ENCODE assay signal across 14 mouse cellular contexts in genomic region chr2:103466984-103467588, GRCm38 (mm10). TPM values are rescaled to one million over a fixed set of nuclear protein-coding genes. Genes with fewer than 3 reads are reported as not detected.
DNase-seq lines count a peak whose midpoint lies in the region; ATAC-seq lines count a peak whose summit lies in the region.
"Had no signal": no experiment of that assay in that cellular context is flagged by ENCODE, and none has a peak within 500 bp of the region (broad histone marks: within the 10 kb centered on the region; RNA-seq: fewer than 3 reads in every experiment).

No protein-coding gene starts in this region.

- 80% methylated on average over 10 of the region's 10 CpGs for WGBS in kidney, embryonic 15.5 days
- 90% methylated on average over 10 of the region's 10 CpGs for WGBS in forebrain, embryonic 12.5 days
- 93% methylated on average over 10 of the region's 10 CpGs for WGBS in midbrain, embryonic 13.5 days

- no peak overlapping the region for H3K4me3 ChIP-seq in kidney, embryonic 15.5 days (replicated peaks)
- no peak overlapping the region for H3K4me3 ChIP-seq in forebrain, embryonic 12.5 days (replicated peaks)
- no peak overlapping the region for H3K4me3 ChIP-seq in midbrain, embryonic 13.5 days (replicated peaks)
- H3K4me3 ChIP-seq: midbrain, embryonic 12.5 days; neural tube, embryonic 13.5 days had no signal

- ATAC-seq in kidney, embryonic 15.5 days (replicated peaks; ENCODE audit: low FRiP score), result no peak
- ATAC-seq in forebrain, embryonic 12.5 days (ENCODE audit: low FRiP score), result no peak
- no peak for ATAC-seq in midbrain, embryonic 13.5 days

- 0 out of 2 replicates have a peak, but pooled peaks cover 1% of the 10 kb centered on the region for H3K4me1 ChIP-seq in kidney, embryonic 15.5 days
- H3K4me1 ChIP-seq in forebrain, embryonic 12.5 days, result no peaks in the 10 kb centered on the region
- H3K4me1 ChIP-seq in midbrain, embryonic 13.5 days (replicated peaks), result no peaks in the 10 kb centered on the region
- H3K4me1 ChIP-seq: midbrain, embryonic 12.5 days had no signal

- no peak overlapping the region for H3K9ac ChIP-seq in kidney, embryonic 15.5 days
- H3K9ac ChIP-seq in forebrain, embryonic 12.5 days, result no peak overlapping the region
- no peak overlapping the region for H3K9ac ChIP-seq in midbrain, embryonic 13.5 days (replicated peaks)
- H3K9ac ChIP-seq: midbrain, embryonic 12.5 days; neural tube, embryonic 13.5 days had no signal

- peak; percentile 69 for DNase-seq in kidney, adult 11 months
- peak; percentile 66 to 74 for DNase-seq in cerebellum, adult 18-20 months
- peak; percentile 69 for DNase-seq in kidney, postnatal 10 days
- DNase-seq in lung, postnatal 25 days (ENCODE audit: low spot score), result peak; percentile 73
- no peak for DNase-seq in adrenal gland, postnatal 10 days
- DNase-seq: adrenal gland, adult 8-10 months; heart, postnatal 10 days; right cerebral cortex, postnatal 25 days had no signal

- peaks cover 89% of the 10 kb centered on the region for H3K36me3 ChIP-seq in kidney, embryonic 15.5 days
- peaks cover 67% of the 10 kb centered on the region for H3K36me3 ChIP-seq in forebrain, embryonic 12.5 days (replicated peaks)
- peaks cover 72% of the 10 kb centered on the region for H3K36me3 ChIP-seq in midbrain, embryonic 13.5 days

- no peaks in the 10 kb centered on the region for H3K9me3 ChIP-seq in kidney, embryonic 15.5 days (replicated peaks)
- no peaks in the 10 kb centered on the region for H3K9me3 ChIP-seq in forebrain, embryonic 12.5 days
- no peaks in the 10 kb centered on the region for H3K9me3 ChIP-seq in midbrain, embryonic 13.5 days
- H3K9me3 ChIP-seq: midbrain, embryonic 12.5 days; neural tube, embryonic 13.5 days had no signal

- no peaks in the 10 kb centered on the region for H3K27me3 ChIP-seq in kidney, embryonic 15.5 days
- no peaks in the 10 kb centered on the region for H3K27me3 ChIP-seq in forebrain, embryonic 12.5 days
- no peaks in the 10 kb centered on the region for H3K27me3 ChIP-seq in midbrain, embryonic 13.5 days
- H3K27me3 ChIP-seq: midbrain, embryonic 12.5 days; neural tube, embryonic 13.5 days had no signal

- H3K4me2 ChIP-seq in kidney, embryonic 15.5 days, result no peak overlapping the region
- no peak overlapping the region for H3K4me2 ChIP-seq in forebrain, embryonic 12.5 days
- H3K4me2 ChIP-seq in midbrain, embryonic 13.5 days (replicated peaks), result no peak overlapping the region
- H3K4me2 ChIP-seq: midbrain, embryonic 12.5 days; neural tube, embryonic 13.5 days had no signal

- H3K27ac ChIP-seq in kidney, embryonic 15.5 days, result no peak overlapping the region
- no peak overlapping the region for H3K27ac ChIP-seq in forebrain, embryonic 12.5 days
- no peak overlapping the region for H3K27ac ChIP-seq in midbrain, embryonic 13.5 days
- H3K27ac ChIP-seq: midbrain, embryonic 12.5 days; neural tube, embryonic 13.5 days had no signal

RNA-seq across cellular contexts. Expression of gene Cat, which starts 17.9 kb away (rescaled TPM):
- 89.3 and 99.4 TPM in 2 replicates for polyA plus RNA-seq in kidney, embryonic 15.5 days (2015; fragmentation: Nextera tagmentation; extraction: Ambion mirVana)
- 93.8 and 103 TPM in 2 replicates for polyA plus RNA-seq in forebrain, embryonic 12.5 days (2016; fragmentation: Nextera tagmentation; extraction: Ambion mirVana)
- total RNA-seq in adrenal gland, postnatal 10 days (2021), result 100 to 1,000 TPM; 371 to 498 TPM
- 80.8 and 81.4 TPM in 2 replicates for polyA plus RNA-seq in midbrain, embryonic 13.5 days (2015; fragmentation: Nextera tagmentation; extraction: Ambion mirVana)

RNA-seq across cellular contexts. Expression of gene Elf5, which starts 55.6 kb away (rescaled TPM):
- 1.5 and 2.8 TPM in 2 replicates for polyA plus RNA-seq in kidney, embryonic 15.5 days (2015; fragmentation: Nextera tagmentation; extraction: Ambion mirVana)
- 0.60 TPM in 2 replicates for polyA plus RNA-seq in forebrain, embryonic 12.5 days (2016; fragmentation: Nextera tagmentation; extraction: Ambion mirVana)
- not detected for total RNA-seq in adrenal gland, postnatal 10 days (2021)
- polyA plus RNA-seq in midbrain, embryonic 13.5 days (2015; fragmentation: Nextera tagmentation; extraction: Ambion mirVana), result not detected in 2 replicates
- total RNA-seq: adrenal gland, adult 8-10 months; gastrocnemius, postnatal 4 days; heart, postnatal 10 days had no signal
- polyA plus RNA-seq: neural tube, embryonic 13.5 days had no signal
